Mouse (Mus musculus) heart, postnatal 36 days (tissue): ENCODE measurements around the gene Pcnx. TPM values are rescaled to one million over a fixed set of nuclear protein-coding genes. Genes with fewer than 3 reads are reported as not detected.
"Not testable (repeated sequence)": the region's sequence is repeated elsewhere in the genome, so short reads cannot be mapped to it uniquely, and the experiment has no call there.

Experiments
- DNase-seq, 2 experiments: peaks; one replicate each; pipeline ENCODE4 v3.0.0; 2021 to 2022
- intact Hi-C: fragments of 180-260 bp; cut with DNase I; formaldehyde crosslinking; loops from one replicate; pipeline ENCODE4 v1.15.1; 2025
- total RNA-seq, 2 experiments: library from RNA; stranded (reverse); gene quantifications; 2 replicates each; pipeline ENCODE4 v1.2.3; 2021

Pcnx gene
- total RNA-seq, 2 experiments from 2014 or later = 54.6 to 57.8 TPM

GRCm38 (mm10) chr12:82033973-82034372 is 174.2 kb downstream of the Pcnx start:
- DNase-seq, intact Hi-C loops: not testable (repeated sequence)

GRCm38 (mm10) chr12:82044078-82044477 is 184.3 kb downstream of the Pcnx start:
- DNase-seq, intact Hi-C loops: not testable (repeated sequence)

Other genes with a start within 250 kb of the Pcnx start
- gene Ttc9, start 228.8 kb upstream of the Pcnx start, total RNA-seq = 1 to 10 TPM; 2.3 to 2.5 TPM
- gene Map3k9, start 78.8 kb upstream of the Pcnx start, total RNA-seq = under 1 TPM; 0.22 TPM